Mouse (Mus musculus) liver, embryonic 13.5 days (tissue): ENCODE measurements at regions not wholly inside any gene's neighbourhood (a gene's known extent, or its start where the extent isn't known, plus 50 kb on each side); places are given as distances from the start of the nearest gene placed in this dataset.

Source experiments
- ATAC-seq: fragments of 200-750 bp; cut with Nextera tagmentation; 2 replicates; pipeline ENCODE4 v1.8.0; 2017; ENCODE audit warnings: low read depth, mild to moderate bottlenecking, moderate number of reproducible peaks, moderate library complexity
- DNase-seq: peaks from one replicate; pipeline ENCODE4 v3.0.0; 2022
- H3K27ac ChIP-seq: fragments of 300-500 bp; sonication (generic); 2 replicates; pipeline ENCODE4 v1.5.1; 2015; ENCODE audit warnings: moderate library complexity, mild to moderate bottlenecking, inconsistent platforms
- H3K27me3 ChIP-seq: fragments of 300-500 bp; sonication (generic); 2 replicates; pipeline ENCODE4 v1.6.1; 2015; ENCODE audit warnings: mild to moderate bottlenecking, inconsistent platforms
- H3K36me3 ChIP-seq: fragments of 300-500 bp; sonication (generic); 2 replicates; pipeline ENCODE4 v1.6.1; 2015; ENCODE audit warnings: mild to moderate bottlenecking, inconsistent platforms
- H3K4me1 ChIP-seq: fragments of 300-500 bp; sonication (generic); replicated peaks from 2 replicates; pipeline ENCODE4 v1.6.1; 2015; ENCODE audit warnings: inconsistent platforms
- H3K4me2 ChIP-seq: fragments of 300-500 bp; sonication (generic); 2 replicates; pipeline ENCODE4 v1.6.1; 2015; ENCODE audit warnings: inconsistent platforms, mild to moderate bottlenecking, moderate library complexity
- H3K4me3 ChIP-seq: fragments of 300-500 bp; sonication (generic); replicated peaks from 2 replicates; pipeline ENCODE4 v1.5.1; 2015; ENCODE audit warnings: mild to moderate bottlenecking, inconsistent platforms
- H3K9ac ChIP-seq: fragments of 300-500 bp; sonication (generic); 2 replicates; pipeline ENCODE4 v1.6.1; 2015; ENCODE audit warnings: mild to moderate bottlenecking, inconsistent platforms
- H3K9me3 ChIP-seq: fragments of 300-500 bp; sonication (generic); replicated peaks from 2 replicates; pipeline ENCODE4 v1.6.1; 2016; ENCODE audit warnings: inconsistent platforms
- WGBS: fragments of 180-500 bp; shearing (Covaris S2); methylation state at CpG from one replicate; pipeline ENCODE4 v1.1.7; 2015; ENCODE audit not compliant: insufficient replicate concordance; 5-methylcytosine and 5-hydroxymethylcytosine counted together

DNA sequence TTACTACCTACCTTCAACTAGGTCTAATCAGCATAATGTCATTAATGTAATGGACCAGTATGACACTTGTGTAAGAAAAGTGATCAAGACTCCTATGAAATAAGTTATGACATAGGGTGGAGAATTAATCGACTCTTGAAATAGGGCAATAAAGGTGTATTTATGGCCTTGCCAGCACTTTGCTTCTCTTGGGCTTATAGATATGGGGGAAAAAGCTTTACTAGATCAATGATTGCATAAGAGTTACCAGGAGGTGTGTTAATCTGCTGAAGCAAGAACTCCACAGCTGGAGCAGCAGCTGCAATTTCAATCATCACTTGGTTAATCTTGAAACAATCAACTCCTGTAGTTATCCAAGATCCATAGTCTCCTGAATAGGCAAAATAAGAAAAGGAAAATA lies 143.1 kb upstream of the Tle4 start:
- no peak overlapping the region for H3K4me3 ChIP-seq
- no peaks in the 10 kb centered on the region for H3K9me3 ChIP-seq
- no peaks in the 10 kb centered on the region for H3K4me1 ChIP-seq
- no peak for ATAC-seq
- no peak for DNase-seq
- no peak overlapping the region for H3K9ac ChIP-seq
- H3K4me2 ChIP-seq = no peak overlapping the region
- H3K27ac ChIP-seq = no peak overlapping the region
- no peaks in the 10 kb centered on the region for H3K27me3 ChIP-seq
- no peaks in the 10 kb centered on the region for H3K36me3 ChIP-seq
- WGBS = 67% methylated on average over 1 of the region's 1 CpGs

GRCm38 (mm10) chr19:14740139-14740538 lies 142.3 kb upstream of the Tle4 start:
- 68% methylated on average over 1 of the region's 1 CpGs for WGBS
- H3K27ac ChIP-seq = no peak overlapping the region
- ATAC-seq (no peak), DNase-seq (no peak)
- H3K4me2 ChIP-seq = no peak overlapping the region
- H3K4me3 ChIP-seq = no peak overlapping the region
- no peak overlapping the region for H3K9ac ChIP-seq
- H3K27me3 ChIP-seq = no peaks in the 10 kb centered on the region
- H3K36me3 ChIP-seq = no peaks in the 10 kb centered on the region
- H3K4me1 ChIP-seq = no peaks in the 10 kb centered on the region
- H3K9me3 ChIP-seq = no peaks in the 10 kb centered on the region

- WGBS = 56% methylated on average over 1 of the region's 1 CpGs
- Histone ChIP-seq H3K9ac (no peak overlapping the region), H3K9me3 (no peaks in the 10 kb centered on the region), H3K27me3 (no peaks in the 10 kb centered on the region), H3K4me3 (no peak overlapping the region), H3K27ac (no peak overlapping the region), H3K4me1 (no peaks in the 10 kb centered on the region), H3K4me2 (no peak overlapping the region), H3K36me3 (no peaks in the 10 kb centered on the region)
- no peak for DNase-seq
- ATAC-seq = no peak
Measured at GRCm38 (mm10) chr19:14736514-14736913, 138.7 kb upstream of the Tle4 start.

DNA sequence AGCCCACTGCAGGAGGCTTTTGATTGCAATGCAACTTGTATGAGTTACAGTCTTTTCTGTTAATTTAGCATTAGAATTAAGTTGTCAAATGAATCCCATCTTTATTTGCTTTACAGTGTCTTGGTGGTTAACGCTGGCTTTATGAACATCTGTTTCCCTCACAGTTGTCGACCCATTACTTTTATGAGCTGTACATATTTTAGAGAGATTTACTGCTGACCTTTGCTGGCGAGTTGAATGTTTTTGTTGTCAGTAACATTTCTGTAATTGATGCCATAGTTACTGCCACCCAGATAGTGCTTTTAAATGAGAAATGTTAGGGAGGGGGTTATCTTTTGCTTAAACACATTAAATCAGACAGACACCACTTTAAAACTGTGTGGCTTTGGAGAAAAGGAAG lies 127.5 kb upstream of the Tle4 start:
- Histone ChIP-seq H3K4me3 (no peak overlapping the region), H3K9ac (no peak overlapping the region), H3K27ac (no peak overlapping the region), H3K4me2 (no peak overlapping the region), H3K9me3 (no peaks in the 10 kb centered on the region), H3K27me3 (no peaks in the 10 kb centered on the region), H3K4me1 (no peaks in the 10 kb centered on the region), H3K36me3 (no peaks in the 10 kb centered on the region)
- ATAC-seq (no peak), DNase-seq (no peak)
- WGBS = 44% methylated on average over 3 of the region's 3 CpGs

DNA sequence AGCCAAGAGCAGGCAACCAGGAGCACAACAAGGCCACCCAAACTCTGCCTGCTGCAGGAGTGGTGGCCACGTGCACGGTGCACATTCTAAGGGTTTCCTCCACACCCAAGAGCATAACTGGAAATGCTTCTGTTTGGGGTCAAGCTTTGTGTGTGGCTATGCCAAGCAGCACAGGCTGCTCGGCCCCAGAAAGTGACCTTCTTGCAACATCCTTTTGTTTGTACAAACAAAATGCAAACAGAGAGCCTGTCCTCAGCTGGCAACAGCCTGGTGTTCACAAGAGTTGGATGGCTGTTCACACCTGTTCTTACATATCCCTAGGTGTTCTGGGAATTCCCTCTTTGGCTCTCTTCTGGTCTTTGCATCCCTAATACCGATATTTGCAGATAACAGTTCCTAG lies 126.8 kb upstream of the Tle4 start:
- Histone ChIP-seq H3K4me2 (no peak overlapping the region), H3K4me3 (no peak overlapping the region), H3K27ac (no peak overlapping the region), H3K4me1 (no peaks in the 10 kb centered on the region), H3K9ac (no peak overlapping the region), H3K27me3 (no peaks in the 10 kb centered on the region), H3K9me3 (no peaks in the 10 kb centered on the region), H3K36me3 (no peaks in the 10 kb centered on the region)
- DNase-seq (no peak), ATAC-seq (no peak)
- WGBS = 45% methylated on average over 4 of the region's 4 CpGs

DNA sequence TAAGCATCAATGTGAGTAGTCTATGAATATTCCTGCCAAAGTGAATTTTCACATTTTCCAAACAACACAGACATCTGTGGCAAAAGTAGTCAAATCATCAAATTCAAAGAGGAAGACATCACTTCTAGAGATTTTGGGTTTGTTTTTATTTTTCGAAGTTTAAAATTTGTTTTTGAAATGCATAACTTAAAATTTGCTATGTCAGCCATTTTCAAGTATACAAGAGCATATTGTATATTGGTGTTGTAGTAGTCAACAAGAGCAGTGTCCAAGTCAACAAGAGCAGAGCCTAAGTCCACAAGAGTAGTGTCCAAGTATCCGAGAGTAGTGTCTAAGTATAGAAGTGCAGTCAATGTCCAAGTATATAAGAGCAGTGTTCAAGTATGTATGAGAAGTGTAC lies 107.9 kb upstream of the Tle4 start:
- H3K36me3 ChIP-seq = no peaks in the 10 kb centered on the region
- no peaks in the 10 kb centered on the region for H3K4me1 ChIP-seq
- no peaks in the 10 kb centered on the region for H3K27me3 ChIP-seq
- H3K4me2 ChIP-seq = no peak overlapping the region
- no peak overlapping the region for H3K4me3 ChIP-seq
- 61% methylated on average over 2 of the region's 2 CpGs for WGBS
- ATAC-seq (no peak), DNase-seq (no peak)
- no peak overlapping the region for H3K9ac ChIP-seq
- no peak overlapping the region for H3K27ac ChIP-seq
- no peaks in the 10 kb centered on the region for H3K9me3 ChIP-seq

GRCm38 (mm10) chr19:14701116-14701515 lies 103.3 kb upstream of the Tle4 start:
- DNase-seq = no peak
- Histone ChIP-seq H3K9me3 (no peaks in the 10 kb centered on the region), H3K27me3 (no peaks in the 10 kb centered on the region), H3K36me3 (no peaks in the 10 kb centered on the region), H3K4me3 (no peak overlapping the region), H3K27ac (no peak overlapping the region), H3K9ac (no peak overlapping the region), H3K4me1 (no peaks in the 10 kb centered on the region), H3K4me2 (no peak overlapping the region)
- 63% methylated on average over 4 of the region's 4 CpGs for WGBS
- no peak for ATAC-seq

- 61% methylated on average over 10 of the region's 10 CpGs for WGBS
- no peak overlapping the region for H3K4me2 ChIP-seq
- H3K9ac ChIP-seq = no peak overlapping the region
- H3K4me3 ChIP-seq = no peak overlapping the region
- DNase-seq (no peak), ATAC-seq (no peak)
- H3K4me1 ChIP-seq = no peaks in the 10 kb centered on the region
- H3K9me3 ChIP-seq = no peaks in the 10 kb centered on the region
- H3K27ac ChIP-seq = no peak overlapping the region
- H3K36me3 ChIP-seq = no peaks in the 10 kb centered on the region
- H3K27me3 ChIP-seq = no peaks in the 10 kb centered on the region
Measured at GRCm38 (mm10) chr19:14695369-14695768, 97.5 kb upstream of the Tle4 start.

- Histone ChIP-seq H3K27ac (no peak overlapping the region), H3K27me3 (no peaks in the 10 kb centered on the region), H3K9ac (no peak overlapping the region), H3K36me3 (no peaks in the 10 kb centered on the region), H3K4me3 (no peak overlapping the region), H3K4me1 (no peaks in the 10 kb centered on the region), H3K9me3 (no peaks in the 10 kb centered on the region), H3K4me2 (no peak overlapping the region)
- DNase-seq (no peak), ATAC-seq (no peak)
Measured at GRCm38 (mm10) chr19:14692183-14692582, 94.3 kb upstream of the Tle4 start.

GRCm38 (mm10) chr19:14685628-14686027 lies 87.8 kb upstream of the Tle4 start:
- Histone ChIP-seq H3K4me3 (no peak overlapping the region), H3K4me1 (no peaks in the 10 kb centered on the region), H3K27ac (no peak overlapping the region), H3K9me3 (no peaks in the 10 kb centered on the region), H3K9ac (no peak overlapping the region), H3K36me3 (no peaks in the 10 kb centered on the region), H3K27me3 (no peaks in the 10 kb centered on the region), H3K4me2 (no peak overlapping the region)
- DNase-seq (no peak), ATAC-seq (no peak)
- 89% methylated on average over 1 of the region's 1 CpGs for WGBS

DNA sequence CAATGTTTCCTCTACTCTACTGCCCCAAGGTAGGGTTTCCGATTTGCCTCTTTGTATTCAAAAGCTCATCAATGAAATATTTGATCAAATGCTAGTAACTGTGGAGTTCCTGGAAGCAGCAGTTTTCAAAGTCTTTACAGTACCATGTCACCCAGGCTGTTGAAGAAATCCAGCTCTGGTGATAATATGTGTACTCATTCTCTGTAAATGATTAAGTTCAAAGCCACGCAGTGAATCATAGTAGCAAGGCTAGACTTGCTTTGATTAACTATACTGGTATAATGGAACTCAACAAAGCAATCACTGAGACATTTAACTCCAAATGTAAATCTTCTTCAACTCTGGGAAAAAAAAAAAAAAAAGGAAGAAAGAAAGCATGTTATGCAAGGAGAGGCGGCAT lies 86.8 kb upstream of the Tle4 start:
- WGBS = 79% methylated on average over 3 of the region's 3 CpGs
- no peak overlapping the region for H3K9ac ChIP-seq
- DNase-seq (no peak), ATAC-seq (no peak)
- no peaks in the 10 kb centered on the region for H3K4me1 ChIP-seq
- no peaks in the 10 kb centered on the region for H3K36me3 ChIP-seq
- H3K9me3 ChIP-seq = no peaks in the 10 kb centered on the region
- H3K27ac ChIP-seq = no peak overlapping the region
- H3K4me3 ChIP-seq = no peak overlapping the region
- H3K27me3 ChIP-seq = no peaks in the 10 kb centered on the region
- H3K4me2 ChIP-seq = no peak overlapping the region

- H3K9ac ChIP-seq = no peak overlapping the region
- H3K36me3 ChIP-seq = no peaks in the 10 kb centered on the region
- H3K27me3 ChIP-seq = no peaks in the 10 kb centered on the region
- 60% methylated on average over 11 of the region's 11 CpGs for WGBS
- no peaks in the 10 kb centered on the region for H3K4me1 ChIP-seq
- H3K27ac ChIP-seq = no peak overlapping the region
- H3K4me2 ChIP-seq = no peak overlapping the region
- DNase-seq = no peak
- H3K4me3 ChIP-seq = no peak overlapping the region
- no peak for ATAC-seq
- no peaks in the 10 kb centered on the region for H3K9me3 ChIP-seq
Measured at GRCm38 (mm10) chr19:14681306-14681705, 83.5 kb upstream of the Tle4 start.

DNA sequence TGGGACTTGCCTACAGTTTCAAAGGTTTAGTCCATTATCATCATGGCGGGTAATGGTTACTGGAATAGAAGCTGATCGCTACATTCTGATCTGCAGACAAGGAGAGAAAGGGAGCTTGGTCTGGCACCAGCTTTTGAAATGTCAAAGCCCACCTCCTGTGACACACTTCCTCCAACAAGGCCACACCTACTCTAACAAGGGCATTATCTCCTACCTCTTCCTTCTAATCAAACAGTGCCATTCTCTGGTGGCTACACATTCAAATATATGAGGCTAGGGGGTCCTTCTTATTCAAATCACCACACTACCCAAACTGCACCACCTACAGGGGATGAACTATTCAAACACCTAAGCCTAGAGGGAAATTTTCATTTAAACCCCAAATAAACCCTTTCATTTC lies 81.9 kb upstream of the Tle4 start:
- DNase-seq (no peak), ATAC-seq (no peak)
- WGBS = 54% methylated on average over 2 of the region's 2 CpGs
- no peaks in the 10 kb centered on the region for H3K36me3 ChIP-seq
- no peak overlapping the region for H3K4me3 ChIP-seq
- no peaks in the 10 kb centered on the region for H3K9me3 ChIP-seq
- no peak overlapping the region for H3K9ac ChIP-seq
- H3K4me1 ChIP-seq = no peaks in the 10 kb centered on the region
- H3K27me3 ChIP-seq = no peaks in the 10 kb centered on the region
- H3K4me2 ChIP-seq = no peak overlapping the region
- no peak overlapping the region for H3K27ac ChIP-seq
